Mouse (Mus musculus): ENCODE measurements around the gene Zfp708. TPM values are rescaled to one million over a fixed set of nuclear protein-coding genes. Genes with fewer than 3 reads are reported as not detected.

Zfp708 gene
- polyA plus RNA-seq, 1 experiment from 2014 or later: 8.5 TPM

DNA sequence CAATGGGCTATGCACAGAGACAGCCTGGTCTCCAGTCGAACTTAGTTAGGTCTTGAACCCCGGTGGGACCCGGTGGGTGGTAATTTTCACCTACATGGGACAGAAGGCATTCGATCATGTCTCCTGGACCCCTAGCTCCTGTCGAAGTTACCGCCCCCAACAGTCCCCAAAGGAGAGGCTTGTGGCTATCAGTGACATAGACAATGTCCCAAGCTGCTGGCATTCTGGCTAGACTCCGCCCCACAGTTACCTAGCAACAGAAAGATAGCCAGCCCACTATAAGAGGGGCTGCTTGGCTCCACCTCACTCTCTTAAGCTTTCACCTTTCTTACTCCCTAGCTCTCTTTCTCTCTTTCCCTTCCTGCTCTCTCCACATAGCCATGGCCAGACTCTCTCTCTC is 35.3 kb downstream of the Zfp708 start:
- DNase-seq (ENCODE audit: low spot score) (no peak), ATAC-seq (replicated peaks; ENCODE audit: low FRiP score) (no peak)
- H3K4me3 ChIP-seq (ENCODE audit: low read depth, low read length): no peak overlapping the region
- no peaks in the 10 kb centered on the region for H3K27me3 ChIP-seq (ENCODE audit: control insufficient read depth, insufficient read depth, low read length)
- peaks cover 2% of the 10 kb centered on the region; the same call in 1 of the 2 replicates for H3K9me3 ChIP-seq (ENCODE audit: control insufficient read depth, low read length)
- H3K4me2 ChIP-seq (ENCODE audit: low read depth, low read length, severe bottlenecking): no peak overlapping the region
- H3K4me1 ChIP-seq (replicated peaks; ENCODE audit: control insufficient read depth, insufficient read depth, low read length): no peaks in the 10 kb centered on the region
- H3K36me3 ChIP-seq (ENCODE audit: control insufficient read depth, insufficient read depth, low read length): no peaks in the 10 kb centered on the region; the same call in 1 of the 2 replicates
- H3K9ac ChIP-seq (ENCODE audit: low read length): no peak overlapping the region
- 68% methylated on average over 7 of the region's 7 CpGs for WGBS
- H3K27ac ChIP-seq (ENCODE audit: low read depth, low read length): no peak overlapping the region

DNA sequence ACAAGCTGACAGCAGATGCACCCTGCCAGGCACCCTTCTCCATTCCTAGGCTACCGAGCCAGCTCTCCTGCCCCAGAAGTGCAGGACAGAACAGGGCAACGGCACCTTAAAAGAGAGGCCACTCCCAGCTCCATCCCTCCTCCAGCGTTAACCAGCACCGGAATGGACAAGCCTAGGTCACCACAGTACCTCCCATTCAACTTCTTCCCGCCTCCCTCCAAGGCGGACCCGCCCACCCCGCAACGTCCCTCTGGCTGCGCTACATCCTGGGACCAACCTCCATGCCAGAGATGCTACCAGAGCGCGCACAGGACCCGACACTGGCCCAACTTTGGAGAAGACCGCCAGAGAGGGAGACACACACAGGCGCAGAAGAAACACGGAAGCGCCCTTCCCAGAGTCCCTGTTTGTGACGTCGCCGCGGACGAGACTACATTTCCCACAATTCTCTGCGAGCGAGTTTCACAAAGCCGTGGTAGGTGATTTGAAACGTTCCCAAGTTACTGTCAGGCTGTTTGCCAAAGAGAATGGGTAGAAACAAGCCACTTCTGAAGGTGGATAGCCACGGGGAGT is 36.9 kb downstream of the Zfp708 start, which contains the start of gene Zfp712:
Gene Zfp712, minus strand, starts transcription at position 385 of the 573 bp plus-strand sequence.
- Histone ChIP-seq H3K27me3 (ENCODE audit: control insufficient read depth, insufficient read depth, low read length) (no peaks in the 10 kb centered on the region), H3K9me3 (ENCODE audit: control insufficient read depth, low read length) (no peaks in the 10 kb centered on the region; the same call in 1 of the 2 replicates), H3K4me2 (ENCODE audit: low read depth, low read length, severe bottlenecking) (peak within 1 kb of the TSS; percentile 75), H3K4me3 (ENCODE audit: low read depth, low read length) (peak within 1 kb of the TSS; percentile 65), H3K36me3 (ENCODE audit: control insufficient read depth, insufficient read depth, low read length) (no peaks in the 10 kb centered on the region; the same call in 1 of the 2 replicates), H3K9ac (ENCODE audit: low read length) (peak within 1 kb of the TSS; percentile 74), H3K4me1 (replicated peaks; ENCODE audit: control insufficient read depth, insufficient read depth, low read length) (no peaks in the 10 kb centered on the region), H3K27ac (ENCODE audit: low read depth, low read length) (peak within 1 kb of the TSS; percentile 43; the same call in 1 of the 2 replicates)
- under 1% methylated on average over 27 of the region's 27 CpGs for WGBS
- DNase-seq (ENCODE audit: low spot score) (peak; percentile 90), ATAC-seq (replicated peaks; ENCODE audit: low FRiP score) (peak; percentile 94)

DNA sequence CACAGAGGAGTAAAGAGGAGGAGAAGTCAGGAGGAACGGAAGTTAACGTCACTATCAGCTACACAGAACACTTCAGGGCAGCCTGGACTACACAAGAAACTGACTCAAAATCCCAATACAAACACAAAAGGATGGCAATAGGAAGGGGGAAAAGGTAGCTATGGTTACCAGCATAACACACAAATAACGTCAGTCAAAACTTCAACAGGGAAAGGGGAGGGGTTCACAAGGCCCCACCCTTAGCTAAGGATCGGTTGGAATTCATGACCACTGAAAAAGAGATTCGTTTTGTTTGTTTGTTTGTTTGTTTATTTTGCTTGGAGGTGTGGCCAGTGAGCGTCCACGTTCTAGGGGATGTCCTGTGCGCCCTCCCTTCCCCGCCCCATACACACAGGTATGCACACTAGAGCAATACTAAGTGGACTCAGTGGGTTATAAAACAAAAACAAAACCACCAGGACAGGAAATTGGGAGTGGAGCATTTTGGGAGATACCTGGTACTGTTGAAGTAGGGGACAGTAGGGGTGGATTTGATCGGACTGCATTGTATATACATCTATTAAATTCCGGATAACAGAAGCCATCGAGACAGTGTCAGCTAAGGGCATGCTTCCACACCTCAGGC is 37.5 kb downstream of the Zfp708 start:
- no peaks in the 10 kb centered on the region; the same call in 1 of the 2 replicates for H3K36me3 ChIP-seq (ENCODE audit: control insufficient read depth, insufficient read depth, low read length)
- no peaks in the 10 kb centered on the region; the same call in 1 of the 2 replicates for H3K9me3 ChIP-seq (ENCODE audit: control insufficient read depth, low read length)
- no peak for DNase-seq (ENCODE audit: low spot score)
- ATAC-seq (replicated peaks; ENCODE audit: low FRiP score): peak; percentile 49
- no peaks in the 10 kb centered on the region for H3K27me3 ChIP-seq (ENCODE audit: control insufficient read depth, insufficient read depth, low read length)
- peak overlapping the region; percentile 74 for H3K9ac ChIP-seq (ENCODE audit: low read length)
- no peak overlapping the region for H3K27ac ChIP-seq (ENCODE audit: low read depth, low read length)
- H3K4me2 ChIP-seq (ENCODE audit: low read depth, low read length, severe bottlenecking): peak overlapping the region; percentile 75
- no peaks in the 10 kb centered on the region for H3K4me1 ChIP-seq (replicated peaks; ENCODE audit: control insufficient read depth, insufficient read depth, low read length)
- H3K4me3 ChIP-seq (ENCODE audit: low read depth, low read length): peak overlapping the region; percentile 65
- WGBS: 5% methylated on average over 12 of the region's 12 CpGs

Other genes with a start within 250 kb of the Zfp708 start
- gene Gm10767, start 193.1 kb downstream of the Zfp708 start, polyA plus RNA-seq (2014; fragmentation: Nextera tagmentation; extraction: Ambion mirVana): 1.1 TPM in 2 replicates
- 5.0 and 5.3 TPM in 2 replicates for gene Zfp712, start 36.8 kb downstream of the Zfp708 start, polyA plus RNA-seq (2014; fragmentation: Nextera tagmentation; extraction: Ambion mirVana)
- 2.9 and 4.0 TPM in 2 replicates for gene Gm28557, start 10.6 kb upstream of the Zfp708 start, polyA plus RNA-seq (2014; fragmentation: Nextera tagmentation; extraction: Ambion mirVana)
- gene Rslcan18, start 18.3 kb upstream of the Zfp708 start, polyA plus RNA-seq (2014; fragmentation: Nextera tagmentation; extraction: Ambion mirVana): 0.29 and 0.31 TPM in 2 replicates
- gene Zfp759, start 23.7 kb upstream of the Zfp708 start, polyA plus RNA-seq (2014; fragmentation: Nextera tagmentation; extraction: Ambion mirVana): 2.1 and 2.3 TPM in 2 replicates
- gene Rsl1, start 75.2 kb upstream of the Zfp708 start, polyA plus RNA-seq (2014; fragmentation: Nextera tagmentation; extraction: Ambion mirVana): 4.6 and 5.2 TPM in 2 replicates
- gene Zfp455, start 96.5 kb upstream of the Zfp708 start, polyA plus RNA-seq (2014; fragmentation: Nextera tagmentation; extraction: Ambion mirVana): 2.1 and 2.3 TPM in 2 replicates
- 1.5 and 1.9 TPM in 2 replicates for gene Zfp458, start 180.5 kb upstream of the Zfp708 start, polyA plus RNA-seq (2014; fragmentation: Nextera tagmentation; extraction: Ambion mirVana)
- 0.36 and 0.56 TPM in 2 replicates for gene Zfp457, start 208.5 kb upstream of the Zfp708 start, polyA plus RNA-seq (2014; fragmentation: Nextera tagmentation; extraction: Ambion mirVana)
- 1.7 and 2.3 TPM in 2 replicates for gene Zfp595, start 234.6 kb upstream of the Zfp708 start, polyA plus RNA-seq (2014; fragmentation: Nextera tagmentation; extraction: Ambion mirVana)

Measured in forebrain, embryonic 11.5 days (tissue).